Mouse (Mus musculus) heart, postnatal 10 days (tissue): Measurements from ENCODE around the gene Calcoco1. TPM values are rescaled to one million over a fixed set of nuclear protein-coding genes. Genes with fewer than 3 reads are reported as not detected.

Experiments used
- DNase-seq, 2 experiments: peaks; one replicate each; pipeline ENCODE4 v3.0.0; 2021
- intact Hi-C: fragments of 180-260 bp; cut with DNase I; formaldehyde crosslinking; loops from one replicate; pipeline ENCODE4 v1.15.1; 2025
- total RNA-seq, 2 experiments: library from RNA; stranded (reverse); gene quantifications; 2 replicates each; pipeline ENCODE4 v1.2.3; 2021

Calcoco1 gene
- total RNA-seq, 2 experiments from 2014 or later, result 90.9 to 100 TPM

DNA sequence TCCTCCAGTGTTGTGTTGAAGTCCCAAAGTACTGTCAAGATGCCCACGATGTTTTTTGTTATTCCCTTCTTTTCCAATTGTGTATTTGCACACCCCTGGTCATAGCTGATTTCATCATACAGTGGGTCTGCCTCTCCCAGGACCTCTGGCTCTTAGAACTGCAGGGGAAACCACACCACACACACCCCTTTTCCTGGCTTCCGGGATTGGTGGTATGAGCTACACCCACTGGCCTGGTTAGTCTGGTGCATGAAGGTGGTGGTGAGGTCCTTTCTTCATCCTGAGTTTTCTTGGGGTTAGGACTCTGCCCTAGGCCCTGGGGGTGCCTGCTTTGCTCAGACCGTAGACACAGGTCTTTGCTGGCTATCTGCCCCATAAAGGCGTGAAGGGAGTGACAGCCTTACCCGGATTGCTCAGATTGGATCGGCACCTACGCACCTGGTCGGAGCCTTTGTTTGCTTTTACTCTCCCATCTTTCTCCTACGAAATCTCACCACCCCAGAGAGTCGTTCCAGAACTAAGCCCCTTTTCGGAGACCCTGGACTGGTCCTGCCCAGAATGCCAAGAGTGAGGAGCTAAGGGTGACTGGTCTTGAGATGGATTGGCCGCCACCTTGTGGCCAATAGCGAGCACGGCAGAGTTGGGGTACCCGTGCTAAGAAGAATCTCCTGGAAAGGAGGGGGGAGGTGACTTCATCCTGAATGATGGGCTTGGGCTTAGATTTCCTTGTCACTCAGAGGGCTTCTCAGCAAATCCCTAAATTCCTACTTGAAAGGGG, 17.7 kb upstream of the Calcoco1 start:
- intact Hi-C loops, result no loop called here
- peak; percentile 68 to 73 for DNase-seq

DNA sequence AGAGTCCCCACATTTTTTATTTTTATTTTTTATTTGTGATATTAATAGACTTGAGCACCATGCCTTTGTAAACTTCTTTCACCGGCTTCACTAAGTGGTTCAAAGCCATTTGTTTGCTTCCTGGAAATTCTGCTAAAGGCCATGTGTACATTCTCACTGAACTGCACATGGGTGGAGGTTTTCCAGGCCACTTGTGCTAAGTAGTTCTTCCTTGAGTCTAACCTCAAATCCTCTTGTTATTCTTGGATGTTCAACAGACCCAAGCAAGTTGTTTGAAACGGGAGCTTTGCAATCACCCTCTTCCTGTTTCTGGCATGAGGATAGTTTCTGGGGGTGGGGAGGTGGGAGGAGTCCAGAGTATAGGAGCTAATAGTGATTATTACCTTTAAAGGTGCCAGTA, 16.5 kb upstream of the Calcoco1 start:
- no peak for DNase-seq
- intact Hi-C loops, result no loop called here

DNA sequence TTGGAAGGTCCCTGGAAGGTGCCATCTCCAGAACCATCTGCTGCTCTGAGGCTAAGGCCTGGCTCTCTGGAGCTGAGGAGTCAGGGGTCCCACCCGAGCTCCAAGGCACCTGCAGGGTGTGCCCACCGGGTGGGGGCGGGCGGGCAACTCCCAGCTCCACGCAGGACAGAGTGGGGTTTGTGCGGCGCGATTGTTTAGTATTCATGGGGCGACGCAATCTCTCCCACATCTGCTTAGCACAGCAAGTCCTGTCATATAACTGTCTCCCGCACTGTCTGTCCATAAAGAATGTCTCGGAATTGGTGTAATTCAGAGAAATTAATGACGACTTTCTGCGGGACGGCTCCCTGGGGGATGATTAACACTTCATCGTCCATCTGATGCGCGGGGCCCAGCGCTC, 15.1 kb upstream of the Calcoco1 start:
- intact Hi-C loops, result no loop called here
- no peak for DNase-seq

GRCm38 (mm10) chr15:102736127-102736944, 14.4 kb upstream of the Calcoco1 start:
- intact Hi-C loops, result no loop called here
- DNase-seq, result no peak

DNA sequence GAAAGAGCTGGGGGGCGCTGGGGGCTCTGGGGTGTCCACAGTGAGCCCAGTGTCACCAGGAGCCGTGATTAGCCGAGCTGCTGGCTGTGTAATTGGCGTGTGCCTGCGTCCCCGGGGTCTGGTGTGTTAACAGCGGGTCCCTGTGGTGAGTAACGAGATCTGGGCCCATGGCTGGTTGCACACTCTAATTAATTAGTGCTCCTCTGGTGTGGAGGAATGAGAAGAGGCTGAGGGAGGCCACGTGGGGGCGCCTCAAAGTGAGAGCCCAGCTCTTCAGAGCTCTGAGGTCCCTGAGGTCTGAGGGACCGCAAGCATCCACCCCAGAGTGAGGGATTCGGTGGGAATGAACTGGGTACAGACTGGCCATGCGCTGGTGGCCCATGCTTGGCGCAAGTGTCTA, 13.1 kb upstream of the Calcoco1 start:
- intact Hi-C loops, result no loop called here

GRCm38 (mm10) chr15:102733759-102734531, 12.0 kb upstream of the Calcoco1 start:
- intact Hi-C loops, result no loop called here
- DNase-seq, result no peak

More for the DNA sequence above, 13.1 kb upstream of the Calcoco1 start:
- no peak for DNase-seq

DNA sequence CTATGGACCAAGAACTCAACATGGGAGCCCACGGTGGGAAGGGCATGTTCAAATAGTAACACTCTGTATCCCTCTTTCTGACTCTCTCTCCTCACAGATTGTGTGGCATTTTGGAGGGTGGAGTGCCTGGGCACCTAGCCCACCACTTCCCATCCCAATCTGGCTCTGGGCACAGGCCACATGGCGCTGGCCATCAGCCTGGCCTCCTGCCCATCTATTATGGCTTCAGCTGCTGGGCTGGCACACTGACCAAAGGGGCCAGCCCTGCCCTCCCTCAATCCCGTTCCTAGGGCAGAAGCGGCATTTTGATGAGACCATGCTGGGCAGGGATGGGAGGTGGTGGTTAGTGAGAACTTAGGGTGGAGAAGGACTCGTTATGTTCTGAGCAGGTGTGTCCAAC, 11.3 kb upstream of the Calcoco1 start:
- intact Hi-C loops, result no loop called here
- peak; percentile 45 to 56 for DNase-seq

GRCm38 (mm10) chr15:102732406-102732805, 10.4 kb upstream of the Calcoco1 start:
- intact Hi-C loops, result no loop called here
- DNase-seq, result no peak

GRCm38 (mm10) chr15:102727951-102728350, 6.0 kb upstream of the Calcoco1 start:
- DNase-seq, result no peak
- intact Hi-C loops, result no loop called here

DNA sequence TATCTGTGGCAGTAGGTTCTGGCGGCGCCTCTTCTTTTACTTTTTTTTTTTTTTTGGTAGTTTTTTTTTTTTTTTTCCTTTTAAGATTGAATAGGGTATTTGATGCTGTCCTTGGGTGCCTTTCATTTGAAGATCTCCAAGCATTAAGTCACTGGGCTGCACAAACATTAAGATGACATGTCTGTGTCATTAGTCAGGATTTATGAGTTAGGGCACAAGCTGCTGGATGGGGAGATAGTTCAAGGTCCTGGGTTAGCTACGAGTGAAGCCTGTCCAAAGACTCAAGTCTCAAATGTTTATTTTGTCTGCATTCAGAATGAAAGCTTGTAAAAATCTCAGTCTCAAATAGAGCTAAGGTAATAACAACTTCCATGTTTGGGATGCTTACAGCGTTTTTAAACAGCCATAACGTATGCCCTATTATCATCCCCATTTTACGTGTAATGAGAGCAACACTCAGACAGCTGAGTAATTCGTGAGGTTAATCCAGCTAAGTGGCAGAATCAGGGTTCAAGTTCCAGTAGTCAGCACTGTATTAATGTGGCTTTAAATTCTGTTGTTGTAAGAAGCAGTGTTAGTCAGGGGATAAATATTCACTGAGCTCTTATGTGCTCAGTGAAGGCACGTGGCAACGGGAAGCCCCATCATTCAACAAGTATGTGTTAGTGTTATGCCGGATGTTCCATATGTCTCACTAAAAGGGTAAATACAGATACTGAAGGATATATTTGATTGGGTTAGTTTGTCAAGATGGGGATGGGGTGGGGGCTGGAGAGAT, 1.6 kb upstream of the Calcoco1 start:
- DNase-seq, result no peak
- intact Hi-C loops, result no loop called here

- DNase-seq, result no peak
- intact Hi-C loops, result no loop called here
These were observed 538 bp upstream of the Calcoco1 start for GRCm38 (mm10) chr15:102722500-102722931.

GRCm38 (mm10) chr15:102721016-102721898, 721 bp downstream of the Calcoco1 start:
- DNase-seq, result peak in 1 of 2 experiments; percentile 22
- intact Hi-C loops, result no loop called here

- intact Hi-C loops, result no loop called here
These were observed 5.8 kb downstream of the Calcoco1 start for GRCm38 (mm10) chr15:102716132-102716531.

DNA sequence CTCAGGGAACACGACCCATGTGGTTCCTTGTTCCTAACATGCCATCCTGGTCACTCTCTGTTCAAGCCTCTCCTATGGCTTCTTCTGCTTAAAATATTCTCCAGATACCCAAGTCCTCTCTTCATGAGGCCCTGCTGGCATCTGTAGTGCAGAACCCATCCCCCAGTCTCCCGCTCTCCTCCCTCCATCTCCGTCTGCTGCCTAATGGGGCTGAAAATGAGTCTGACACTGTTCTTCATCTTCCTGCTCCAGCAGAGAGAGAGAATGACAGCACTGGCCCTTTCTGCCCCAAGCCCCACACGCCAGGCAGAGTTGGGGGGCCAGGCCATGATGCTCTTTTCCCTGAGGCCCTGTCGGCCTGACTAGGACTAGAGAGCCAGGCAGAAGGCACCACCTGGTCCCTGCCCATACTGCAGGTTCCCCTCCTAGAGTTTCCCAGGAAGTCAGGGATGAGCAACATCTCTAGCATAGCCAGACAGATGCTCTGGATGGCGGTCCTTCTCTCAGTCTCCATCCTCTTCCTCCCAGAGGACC, 14.2 kb downstream of the Calcoco1 start:
- intact Hi-C loops, result no loop called here
- DNase-seq, result no peak

More at GRCm38 (mm10) chr15:102716132-102716531, 5.8 kb downstream of the Calcoco1 start:
- DNase-seq, result peak; percentile 50 to 61

- DNase-seq, result no peak
- intact Hi-C loops, result no loop called here
These were observed 16.0 kb downstream of the Calcoco1 start for GRCm38 (mm10) chr15:102705923-102706503.

- DNase-seq, result no peak
- intact Hi-C loops, result no loop called here
These were observed 16.6 kb downstream of the Calcoco1 start for GRCm38 (mm10) chr15:102705226-102705894.

DNA sequence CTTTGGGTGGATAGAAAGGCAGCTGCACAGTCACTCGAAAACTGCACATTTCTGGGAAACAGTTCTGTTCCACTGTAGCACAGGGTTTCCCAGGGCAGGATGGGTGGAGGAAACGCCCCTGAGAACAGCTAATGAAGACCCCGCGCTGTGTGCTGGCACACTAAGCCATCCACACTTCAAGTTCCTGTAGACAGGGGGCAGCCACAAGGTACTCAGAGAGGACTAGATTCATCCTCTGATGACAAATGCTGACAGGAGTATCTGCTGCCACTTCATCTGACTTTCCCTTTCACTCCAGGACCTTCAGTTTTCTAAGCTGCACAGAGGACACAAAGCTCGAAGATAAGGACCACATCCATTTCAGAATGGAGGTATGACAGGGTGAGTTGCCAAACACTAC, 17.2 kb downstream of the Calcoco1 start:
- intact Hi-C loops, result no loop called here
- DNase-seq, result no peak

- no peak for DNase-seq
- intact Hi-C loops, result no loop called here
These were observed 19.0 kb downstream of the Calcoco1 start for GRCm38 (mm10) chr15:102702972-102703371.
